8 mouse cellular contexts compared by ENCODE assay signal in the genomic region with DNA sequence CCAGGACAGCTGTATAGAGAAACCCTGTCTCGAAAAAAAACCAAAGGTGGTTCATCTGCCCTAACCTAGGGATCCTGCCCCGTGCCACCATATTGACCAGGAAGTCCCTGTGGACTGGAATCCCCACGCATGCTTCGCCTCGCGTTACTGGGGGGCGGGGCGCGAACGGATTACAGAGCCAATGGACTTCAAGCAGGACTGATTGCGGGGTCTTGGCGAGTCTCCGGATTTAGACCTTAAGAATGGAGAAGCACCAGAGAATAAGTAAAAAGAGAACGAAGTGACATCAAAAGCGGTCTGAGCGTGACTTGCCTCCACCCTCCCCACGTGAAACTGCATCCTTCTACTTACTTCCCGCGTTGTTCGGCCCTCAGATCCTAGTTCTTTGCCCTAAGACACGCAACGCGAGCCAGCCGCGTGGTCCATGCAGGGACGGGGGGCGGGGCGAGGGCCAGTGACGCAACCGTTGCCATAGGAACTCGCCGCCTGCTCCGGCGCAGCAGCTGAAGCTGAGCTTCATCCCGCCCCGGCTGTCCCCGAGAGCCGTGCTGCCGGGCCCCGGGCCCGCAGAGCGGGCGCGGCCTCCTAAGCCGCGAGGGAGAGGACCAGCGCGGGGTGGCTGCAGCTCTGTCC. TPM values are rescaled to one million over a fixed set of nuclear protein-coding genes. Genes with fewer than 3 reads are reported as not detected.
DNase-seq lines count a peak whose midpoint lies in the region; ATAC-seq and TF ChIP-seq lines count a peak whose summit lies in the region.

A gene (plus strand): TSS at position 80 of the 633 bp plus-strand sequence.

- no peak within 1 kb of the TSS for H3K27ac ChIP-seq in forebrain, embryonic 11.5 days (ENCODE audit: low read depth, low read length)
- H3K27ac ChIP-seq in heart, embryonic 16.5 days (ENCODE audit: low read length), result no peak within 1 kb of the TSS
- no peak within 1 kb of the TSS for H3K27ac ChIP-seq in liver, embryonic 15.5 days (replicated peaks)
- 0 out of 2 replicates have a peak within 1 kb of the TSS, but pooled peaks have one; percentile 20 for H3K27ac ChIP-seq in neural tube, embryonic 11.5 days (ENCODE audit: low read depth, low read length)
- no peak within 1 kb of the TSS for H3K27ac ChIP-seq in stomach, embryonic 16.5 days (ENCODE audit: low read length)

- no peaks in the 10 kb centered on the region for H3K9me3 ChIP-seq in E14TG2a.4 (ENCODE audit: low read length)
- no peaks in the 10 kb centered on the region; the same call in 1 of the 2 replicates for H3K9me3 ChIP-seq in forebrain, embryonic 11.5 days (ENCODE audit: control insufficient read depth, low read length)
- H3K9me3 ChIP-seq in heart, embryonic 16.5 days (replicated peaks; ENCODE audit: control insufficient read depth, low read length), result 0 out of 2 replicates have a peak, but pooled peaks cover 3% of the 10 kb centered on the region
- no peaks in the 10 kb centered on the region for H3K9me3 ChIP-seq in liver, embryonic 15.5 days (replicated peaks)
- 0 out of 2 replicates have a peak, but pooled peaks cover 2% of the 10 kb centered on the region for H3K9me3 ChIP-seq in neural tube, embryonic 11.5 days (ENCODE audit: control insufficient read depth, low read length)
- no peaks in the 10 kb centered on the region for H3K9me3 ChIP-seq in stomach, embryonic 16.5 days (replicated peaks; ENCODE audit: control insufficient read depth, low read length)

- TF ChIP-seq CTCF in E14TG2a.4 (conservative IDR thresholded peaks at IDR 0.05; ENCODE audit: low read length), result no peak

- H3K4me3 ChIP-seq in E14TG2a.4 (replicated peaks; ENCODE audit: low read length), result peak within 1 kb of the TSS; percentile 81
- peak within 1 kb of the TSS; percentile 61 for H3K4me3 ChIP-seq in forebrain, embryonic 11.5 days (ENCODE audit: low read depth, low read length)
- peak within 1 kb of the TSS; percentile 78 for H3K4me3 ChIP-seq in heart, embryonic 16.5 days (ENCODE audit: low read length)
- H3K4me3 ChIP-seq in liver, embryonic 15.5 days (replicated peaks), result peak within 1 kb of the TSS; percentile 62
- peak within 1 kb of the TSS; percentile 63 for H3K4me3 ChIP-seq in neural tube, embryonic 11.5 days (ENCODE audit: low read depth, low read length)
- H3K4me3 ChIP-seq in stomach, embryonic 16.5 days (replicated peaks; ENCODE audit: low read length), result peak within 1 kb of the TSS; percentile 57

- H3K27me3 ChIP-seq in E14TG2a.4 (ENCODE audit: insufficient read depth, low read length), result peaks cover 25% of the 10 kb centered on the region
- peaks cover 5% of the 10 kb centered on the region; the same call in 1 of the 2 replicates for H3K27me3 ChIP-seq in forebrain, embryonic 11.5 days (ENCODE audit: control insufficient read depth, insufficient read depth, low read length)
- H3K27me3 ChIP-seq in heart, embryonic 16.5 days (ENCODE audit: control insufficient read depth, insufficient read depth, low read length), result peaks cover 16% of the 10 kb centered on the region
- H3K27me3 ChIP-seq in liver, embryonic 15.5 days, result peaks cover 39% of the 10 kb centered on the region
- peaks cover 11% of the 10 kb centered on the region for H3K27me3 ChIP-seq in neural tube, embryonic 11.5 days (ENCODE audit: control insufficient read depth, insufficient read depth, low read length)
- H3K27me3 ChIP-seq in stomach, embryonic 16.5 days (ENCODE audit: control insufficient read depth, insufficient read depth, low read length), result peaks cover 13% of the 10 kb centered on the region

- peaks cover 69% of the 10 kb centered on the region for H3K4me1 ChIP-seq in E14TG2a.4 (replicated peaks; ENCODE audit: low read depth, low read length)
- peaks cover 9% of the 10 kb centered on the region; the same call in 1 of the 2 replicates for H3K4me1 ChIP-seq in forebrain, embryonic 11.5 days (replicated peaks; ENCODE audit: control insufficient read depth, insufficient read depth, low read length)
- peaks cover 16% of the 10 kb centered on the region for H3K4me1 ChIP-seq in heart, embryonic 16.5 days (ENCODE audit: control insufficient read depth, insufficient read depth, low read length)
- H3K4me1 ChIP-seq in liver, embryonic 15.5 days (replicated peaks), result peaks cover 35% of the 10 kb centered on the region
- H3K4me1 ChIP-seq in neural tube, embryonic 11.5 days (ENCODE audit: control insufficient read depth, insufficient read depth, low read length), result peaks cover 13% of the 10 kb centered on the region
- H3K4me1 ChIP-seq in stomach, embryonic 16.5 days (ENCODE audit: control insufficient read depth, insufficient read depth, low read length), result peaks cover 15% of the 10 kb centered on the region

- H3K36me3 ChIP-seq in E14TG2a.4 (ENCODE audit: insufficient read depth, low read length), result peaks cover 61% of the 10 kb centered on the region
- peaks cover 4% of the 10 kb centered on the region; the same call in 1 of the 2 replicates for H3K36me3 ChIP-seq in forebrain, embryonic 11.5 days (ENCODE audit: control insufficient read depth, insufficient read depth, low read length)
- H3K36me3 ChIP-seq in heart, embryonic 16.5 days (ENCODE audit: control insufficient read depth, insufficient read depth), result peaks cover 36% of the 10 kb centered on the region
- peaks cover 45% of the 10 kb centered on the region for H3K36me3 ChIP-seq in liver, embryonic 15.5 days (replicated peaks)
- peaks cover 15% of the 10 kb centered on the region for H3K36me3 ChIP-seq in neural tube, embryonic 11.5 days (ENCODE audit: control insufficient read depth, insufficient read depth, low read length)
- peaks cover 21% of the 10 kb centered on the region for H3K36me3 ChIP-seq in stomach, embryonic 16.5 days (ENCODE audit: control insufficient read depth, insufficient read depth, low read length)

- DNase-seq in c-Kit-positive CD71-positive TER-119-negative erythroid progenitor cells, embryonic 14.5 days (ENCODE audit: low read depth), result peak; percentile 65
- DNase-seq in forebrain, embryonic 11.5 days (ENCODE audit: low spot score), result peak; percentile 95
- DNase-seq in kidney, postnatal 36 days, result peak; percentile 94 to 98
- peak; percentile 93 for DNase-seq in neural tube, embryonic 11.5 days (ENCODE audit: low spot score)

- H3K4me2 ChIP-seq in forebrain, embryonic 11.5 days (ENCODE audit: low read depth, low read length, severe bottlenecking), result peak within 1 kb of the TSS; percentile 99
- H3K4me2 ChIP-seq in heart, embryonic 16.5 days (ENCODE audit: low read depth, low read length), result peak within 1 kb of the TSS; percentile 100
- peak within 1 kb of the TSS; percentile 95 for H3K4me2 ChIP-seq in liver, embryonic 15.5 days
- H3K4me2 ChIP-seq in neural tube, embryonic 11.5 days (ENCODE audit: low read depth), result peak within 1 kb of the TSS; percentile 97
- peak within 1 kb of the TSS; percentile 97 for H3K4me2 ChIP-seq in stomach, embryonic 16.5 days (ENCODE audit: low read depth, low read length)

- ATAC-seq in forebrain, embryonic 11.5 days (replicated peaks; ENCODE audit: low FRiP score), result peak; percentile 91
- ATAC-seq in heart, embryonic 16.5 days (replicated peaks; ENCODE audit: extremely low read depth, insufficient read depth, low FRiP score), result peak; percentile 74
- ATAC-seq in liver, embryonic 15.5 days (ENCODE audit: insufficient read depth), result peak; percentile 67
- peak; percentile 85 for ATAC-seq in neural tube, embryonic 11.5 days (ENCODE audit: insufficient read depth, low FRiP score, low TSS enrichment)
- peak; percentile 86 for ATAC-seq in stomach, embryonic 16.5 days (ENCODE audit: insufficient read depth, low FRiP score)

- WGBS in forebrain, embryonic 11.5 days, result 2% methylated on average over 40 of the region's 48 CpGs
- WGBS in heart, embryonic 16.5 days, result 2% methylated on average over 47 of the region's 48 CpGs
- 2% methylated on average over 48 of the region's 48 CpGs for WGBS in liver, embryonic 15.5 days (ENCODE audit: insufficient replicate concordance)
- WGBS in neural tube, embryonic 11.5 days, result 3% methylated on average over 38 of the region's 48 CpGs
- 2% methylated on average over 48 of the region's 48 CpGs for WGBS in stomach, embryonic 16.5 days

- peak within 1 kb of the TSS; percentile 72 for H3K9ac ChIP-seq in forebrain, embryonic 11.5 days (ENCODE audit: low read length)
- H3K9ac ChIP-seq in heart, embryonic 16.5 days (ENCODE audit: low read length), result peak within 1 kb of the TSS; percentile 72
- H3K9ac ChIP-seq in liver, embryonic 15.5 days, result peak within 1 kb of the TSS; percentile 25
- peak within 1 kb of the TSS; percentile 67 for H3K9ac ChIP-seq in neural tube, embryonic 11.5 days (ENCODE audit: low read length)
- H3K9ac ChIP-seq in stomach, embryonic 16.5 days (ENCODE audit: low read length), result peak within 1 kb of the TSS; percentile 68

RNA-seq across cellular contexts. Expression of the gene that starts here (rescaled TPM):
- 2.3 and 3.8 TPM in 2 replicates for polyA plus RNA-seq in forebrain, embryonic 11.5 days (2014; fragmentation: Nextera tagmentation; extraction: Ambion mirVana)
- polyA plus RNA-seq in heart, embryonic 16.5 days (2015; fragmentation: Nextera tagmentation; extraction: Ambion mirVana), result 0.64 and 0.68 TPM in 2 replicates
- 0.08 TPM in 1 of 2 replicates, not detected in the other for polyA plus RNA-seq in liver, embryonic 15.5 days (2015; fragmentation: Nextera tagmentation; extraction: Ambion mirVana)
- polyA plus RNA-seq in neural tube, embryonic 11.5 days (2014; fragmentation: Nextera tagmentation; extraction: Ambion mirVana), result 1.7 and 2.8 TPM in 2 replicates
- polyA plus RNA-seq in stomach, embryonic 16.5 days (2015; fragmentation: Nextera tagmentation; extraction: Ambion mirVana), result 0.45 and 0.48 TPM in 2 replicates

Comparison
In these comparisons a context has a peak if more than half of its experiments do, and no peak if none do; other contexts are left out.
1. Peak in ATAC-seq, H3K4me3 ChIP-seq, H3K9ac ChIP-seq and H3K4me2 ChIP-seq in heart, embryonic 16.5 days; RNA of the gene not detected or under 1 TPM.
2. Peak in ATAC-seq, H3K4me3 ChIP-seq, H3K9ac ChIP-seq and H3K4me2 ChIP-seq in liver, embryonic 15.5 days; RNA of the gene not detected or under 1 TPM.
3. Peak in ATAC-seq, H3K4me3 ChIP-seq, H3K9ac ChIP-seq and H3K4me2 ChIP-seq in stomach, embryonic 16.5 days; RNA of the gene not detected or under 1 TPM.